Mouse (Mus musculus) lung, embryonic 14.5 days (tissue): Measurements from ENCODE around the gene Slc41a3. TPM values are rescaled to one million over a fixed set of nuclear protein-coding genes. Genes with fewer than 3 reads are reported as not detected.

Experiments used
- ATAC-seq: fragments of 200-750 bp; cut with Nextera tagmentation; 2 replicates; pipeline ENCODE4 v1.8.0; 2017; ENCODE audit warnings: mild to moderate bottlenecking, moderate TSS enrichment, moderate library complexity; ENCODE audit not compliant: insufficient read depth
- DNase-seq: peaks from one replicate; pipeline ENCODE4 v3.0.0-alpha.2; 2015
- H3K27ac ChIP-seq: fragments of 300-500 bp; sonication (generic); 2 replicates; pipeline ENCODE4 v1.5.1; 2014; ENCODE audit warnings: low read depth, mild to moderate bottlenecking, moderate library complexity
- H3K27me3 ChIP-seq: fragments of 300-500 bp; sonication (generic); 2 replicates; pipeline ENCODE4 v1.6.1; 2014; ENCODE audit warnings: low read length, control low read depth; ENCODE audit not compliant: insufficient read depth
- H3K36me3 ChIP-seq: fragments of 300-500 bp; sonication (generic); 2 replicates; pipeline ENCODE4 v1.6.1; 2014; ENCODE audit warnings: control low read depth; ENCODE audit not compliant: insufficient read depth
- H3K4me1 ChIP-seq: fragments of 300-500 bp; sonication (generic); 2 replicates; pipeline ENCODE4 v1.6.1; 2014; ENCODE audit warnings: antibody characterized with exemption, control low read depth; ENCODE audit not compliant: insufficient read depth
- H3K4me2 ChIP-seq: fragments of 300-500 bp; sonication (generic); 2 replicates; pipeline ENCODE4 v1.6.1; 2014; ENCODE audit warnings: mild to moderate bottlenecking
- H3K4me3 ChIP-seq: fragments of 300-500 bp; sonication (generic); 2 replicates; pipeline ENCODE4 v1.5.1; 2014; ENCODE audit warnings: low read depth, low read length
- H3K9ac ChIP-seq: fragments of 300-500 bp; sonication (generic); 2 replicates; pipeline ENCODE4 v1.6.1; 2014
- H3K9me3 ChIP-seq: fragments of 300-500 bp; sonication (generic); 2 replicates; pipeline ENCODE4 v1.6.1; 2016; ENCODE audit warnings: low read depth, low read length, control low read depth
- CTCF ChIP-seq: IDR thresholded peaks from 2 replicates; pipeline ENCODE4 v1.5.1; 2016; ENCODE audit warnings: antibody characterized with exemption, low read depth
- WGBS: fragments of 180-500 bp; shearing (Covaris S2); extraction: QIAGEN DNeasy Blood & Tissue Kit; methylation state at CpG from one replicate; pipeline ENCODE4 v1.1.7; 2014; 5-methylcytosine and 5-hydroxymethylcytosine counted together
- polyA plus RNA-seq: library from polyadenylated mRNA; unstranded; fragments of >200 nt; fragmentation: Nextera tagmentation; extraction: Ambion mirVana; gene quantifications from 2 replicates; pipeline ENCODE4 v1.2.1, GENCODE M21; 2014

Slc41a3 gene
- polyA plus RNA-seq, 1 experiment from 2014 or later = 4.7 TPM

DNA sequence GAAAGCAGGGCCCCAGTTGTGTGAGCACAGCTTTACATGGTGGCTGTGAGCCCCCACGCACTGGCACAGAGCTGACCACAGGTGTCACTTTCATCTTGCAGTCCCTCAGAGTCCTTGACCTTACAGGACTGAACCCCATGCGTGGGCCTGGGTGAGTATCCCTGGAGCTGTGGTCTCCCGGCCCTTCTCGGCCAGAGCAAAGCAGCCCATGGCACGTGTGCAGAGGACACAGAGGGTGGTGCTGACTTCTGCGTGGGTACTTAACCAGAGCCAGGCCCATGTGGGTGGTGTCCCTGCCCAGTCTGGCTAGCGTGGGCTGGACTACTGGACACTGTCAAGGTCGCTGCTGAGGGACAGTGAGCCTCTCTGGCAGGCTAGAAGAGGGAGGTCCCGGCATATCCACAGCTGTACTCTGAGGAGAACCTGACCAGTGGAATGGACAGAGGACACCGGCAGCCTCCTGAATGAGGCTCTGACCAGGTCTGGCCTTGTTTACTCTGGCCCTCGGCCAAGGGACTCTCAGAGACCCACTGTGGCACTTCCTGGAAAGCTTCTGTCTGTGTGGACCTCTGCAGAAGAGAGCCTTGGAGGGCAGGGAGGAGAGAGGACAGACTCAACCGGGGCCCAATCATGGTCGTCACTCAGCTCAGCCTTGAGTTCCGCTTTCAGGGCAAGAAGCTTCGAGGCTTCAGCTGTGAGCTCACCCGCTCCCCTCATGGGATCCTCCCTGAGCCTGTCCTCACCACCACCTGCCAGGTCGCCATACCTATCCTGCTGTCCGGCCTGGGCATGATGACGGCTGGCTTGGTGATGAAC lies 14.5 kb downstream of the Slc41a3 start:
- Histone ChIP-seq H3K9ac (peak overlapping the region; percentile 23; the same call in 1 of the 2 replicates), H3K27me3 (no peaks in the 10 kb centered on the region), H3K4me3 (no peak overlapping the region; the same call in 1 of the 2 replicates), H3K9me3 (no peaks in the 10 kb centered on the region), H3K27ac (no peak overlapping the region), H3K36me3 (no peaks in the 10 kb centered on the region), H3K4me2 (peak overlapping the region; percentile 29; the same call in 1 of the 2 replicates), H3K4me1 (peaks cover 17% of the 10 kb centered on the region)
- ATAC-seq (no peak), DNase-seq (peak; percentile 34)
- TF ChIP-seq CTCF = no peak
- WGBS = 57% methylated on average over 19 of the region's 19 CpGs

DNA sequence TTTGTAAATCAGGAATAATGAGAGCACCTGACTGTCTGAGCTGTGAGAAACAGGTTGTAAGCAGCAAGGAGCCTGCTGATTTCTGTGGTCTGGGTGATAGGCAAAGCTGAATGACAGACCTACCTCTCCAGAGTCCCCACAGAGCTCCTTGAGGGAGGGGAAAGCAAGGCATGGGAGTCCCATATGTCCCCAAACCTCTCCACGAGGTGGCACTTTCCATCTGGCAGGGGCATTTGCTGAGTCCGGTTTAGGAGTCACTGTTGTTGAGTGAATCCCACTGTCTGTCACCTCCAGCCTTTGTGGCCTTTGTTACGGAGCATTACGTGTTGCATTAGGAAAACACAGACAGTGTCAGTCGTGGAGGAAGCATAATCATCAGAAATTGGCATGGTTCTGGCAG lies 15.4 kb downstream of the Slc41a3 start:
- Histone ChIP-seq H3K4me2 (no peak overlapping the region), H3K9ac (no peak overlapping the region), H3K4me1 (peaks cover 17% of the 10 kb centered on the region), H3K27ac (no peak overlapping the region), H3K9me3 (no peaks in the 10 kb centered on the region), H3K4me3 (no peak overlapping the region; the same call in 1 of the 2 replicates), H3K36me3 (no peaks in the 10 kb centered on the region), H3K27me3 (no peaks in the 10 kb centered on the region)
- DNase-seq (no peak), ATAC-seq (no peak)
- no peak for TF ChIP-seq CTCF
- WGBS = 63% methylated on average over 5 of the region's 5 CpGs

DNA sequence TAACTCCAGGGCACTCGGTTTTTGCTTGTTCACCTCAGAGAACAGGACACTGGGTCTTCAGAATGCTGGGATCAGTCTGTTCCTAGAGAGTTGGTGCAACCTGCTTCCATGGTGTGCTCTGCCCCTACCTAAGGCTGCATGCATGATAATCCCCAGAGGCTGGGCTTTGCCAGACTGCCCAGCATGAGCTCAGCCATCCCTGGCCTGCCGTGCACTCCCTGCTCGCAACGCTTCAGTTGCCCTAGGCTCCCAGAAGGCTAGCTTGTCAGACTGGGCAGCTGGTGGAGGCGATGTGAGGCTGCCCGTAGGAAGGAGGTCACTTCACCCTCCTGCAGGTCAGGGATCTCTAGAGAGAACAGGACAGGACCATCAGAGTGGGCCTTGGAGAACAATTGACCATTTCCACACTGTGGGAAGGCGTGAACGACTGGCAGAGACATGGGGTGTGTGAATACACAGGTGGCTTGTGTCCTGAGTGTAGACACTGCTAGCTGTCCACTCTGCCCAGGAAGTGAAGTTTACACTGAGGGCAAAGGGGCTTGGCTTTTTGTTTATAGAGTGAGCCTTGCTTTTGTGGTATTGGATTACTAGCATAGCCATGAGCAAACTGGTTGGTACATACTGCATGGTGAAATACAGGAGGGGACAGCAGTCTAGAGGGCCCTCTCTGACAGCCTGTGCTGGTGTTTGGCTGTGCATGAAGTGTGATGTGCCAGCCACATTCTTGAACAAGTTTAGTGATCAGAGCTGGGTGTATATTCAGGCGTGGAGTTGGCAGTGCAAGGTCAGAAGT lies 16.5 kb downstream of the Slc41a3 start:
- no peak overlapping the region for H3K9ac ChIP-seq
- WGBS = 43% methylated on average over 9 of the region's 9 CpGs
- TF ChIP-seq CTCF = no peak
- no peaks in the 10 kb centered on the region for H3K36me3 ChIP-seq
- ATAC-seq (peak; percentile 32; the same call in 1 of the 2 replicates), DNase-seq (no peak)
- H3K27me3 ChIP-seq = no peaks in the 10 kb centered on the region
- no peak overlapping the region for H3K4me3 ChIP-seq
- peaks cover 17% of the 10 kb centered on the region for H3K4me1 ChIP-seq
- H3K4me2 ChIP-seq = peak overlapping the region; percentile 0; the same call in 1 of the 2 replicates
- no peak overlapping the region for H3K27ac ChIP-seq
- no peaks in the 10 kb centered on the region for H3K9me3 ChIP-seq

DNA sequence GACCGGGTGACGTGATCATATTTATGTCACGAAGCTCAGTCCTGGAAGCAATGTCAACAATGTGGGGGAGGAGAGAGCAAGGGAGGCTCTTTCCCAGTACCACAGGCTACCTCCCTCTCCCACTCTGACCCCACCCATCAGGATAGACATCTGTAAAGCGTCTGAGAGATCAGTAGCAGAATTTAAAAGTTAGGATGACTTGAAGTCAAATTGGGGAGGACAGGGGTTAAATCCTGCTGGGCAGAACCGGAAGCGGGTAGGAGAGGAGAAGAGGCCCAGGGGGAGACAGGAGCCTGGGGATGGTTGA lies 17.0 kb downstream of the Slc41a3 start:
- 30% methylated on average over 6 of the region's 6 CpGs for WGBS
- peaks cover 17% of the 10 kb centered on the region for H3K4me1 ChIP-seq
- no peak overlapping the region for H3K27ac ChIP-seq
- no peaks in the 10 kb centered on the region for H3K9me3 ChIP-seq
- TF ChIP-seq CTCF = no peak
- no peaks in the 10 kb centered on the region for H3K27me3 ChIP-seq
- DNase-seq = no peak
- no peak overlapping the region for H3K4me3 ChIP-seq
- no peaks in the 10 kb centered on the region for H3K36me3 ChIP-seq
- no peak overlapping the region for H3K9ac ChIP-seq
- ATAC-seq = 0 out of 2 replicates have a peak, but pooled peaks have one; percentile 8
- 0 out of 2 replicates have a peak overlapping the region, but pooled peaks have one; percentile 0 for H3K4me2 ChIP-seq

DNA sequence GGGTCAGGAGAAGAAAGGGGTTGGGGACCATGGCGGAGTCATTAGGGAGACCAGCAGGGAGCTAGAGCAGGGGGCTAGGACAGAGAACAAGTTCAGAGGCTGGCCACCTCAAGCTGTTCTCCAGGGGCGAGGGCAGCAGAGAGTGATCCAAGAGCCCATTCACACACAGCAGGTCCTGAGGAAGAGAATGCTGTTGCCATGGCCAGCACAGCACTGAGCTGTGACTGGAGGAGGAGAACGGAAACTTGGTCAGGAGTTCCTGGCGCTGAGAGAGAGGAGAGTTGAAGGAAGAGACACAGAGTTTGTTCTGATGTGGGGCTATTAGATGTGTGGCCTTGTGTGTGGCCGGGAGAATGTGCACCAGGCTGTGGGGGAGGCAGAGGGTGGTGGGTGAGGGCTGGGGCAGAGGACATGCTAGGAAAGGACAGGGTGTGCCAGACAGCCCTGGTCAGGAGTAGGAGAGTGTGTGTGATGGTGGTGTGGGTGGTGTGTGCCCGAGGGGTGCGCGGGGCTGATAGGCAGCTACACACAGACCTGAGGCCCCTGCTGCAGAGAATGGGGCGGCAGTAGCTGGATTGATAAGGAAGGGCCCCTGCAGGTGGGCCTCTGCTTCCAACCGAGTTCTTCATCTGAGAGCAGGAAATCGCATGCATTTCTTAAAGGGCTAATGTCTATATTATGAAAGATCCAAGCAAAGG lies 18.4 kb downstream of the Slc41a3 start:
- H3K27me3 ChIP-seq = no peaks in the 10 kb centered on the region
- H3K4me1 ChIP-seq = peaks cover 17% of the 10 kb centered on the region
- no peak overlapping the region for H3K9ac ChIP-seq
- no peak for DNase-seq
- 38% methylated on average over 11 of the region's 11 CpGs for WGBS
- H3K4me2 ChIP-seq = no peak overlapping the region
- H3K9me3 ChIP-seq = no peaks in the 10 kb centered on the region
- no peaks in the 10 kb centered on the region for H3K36me3 ChIP-seq
- TF ChIP-seq CTCF = no peak
- ATAC-seq = peak; percentile 48; the same call in 1 of the 2 replicates
- peak overlapping the region; percentile 55 for H3K27ac ChIP-seq
- H3K4me3 ChIP-seq = no peak overlapping the region

DNA sequence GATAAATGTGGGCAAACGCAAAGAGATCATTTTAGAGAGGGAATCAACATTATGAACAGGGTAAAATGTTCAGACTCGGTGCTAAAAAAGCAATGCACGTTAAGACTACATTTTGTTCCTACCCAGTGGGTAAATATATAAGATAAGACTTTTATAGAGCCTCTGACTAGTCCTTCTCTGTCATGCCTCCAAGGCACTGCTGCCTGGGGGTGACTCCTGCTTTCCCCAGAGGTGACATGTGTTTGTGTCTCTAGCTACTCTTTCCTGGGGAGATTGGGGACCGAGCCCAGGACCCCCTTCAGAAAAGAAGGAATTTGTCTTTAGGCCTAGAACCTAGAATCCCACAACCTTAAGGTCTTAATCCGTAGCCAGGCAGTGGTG lies 18.9 kb downstream of the Slc41a3 start:
- 63% methylated on average over 5 of the region's 5 CpGs for whole genome bisulfite sequencing

More for the DNA sequence above, 18.9 kb downstream of the Slc41a3 start:
- H3K4me3 ChIP-seq = no peak overlapping the region
- H3K4me1 ChIP-seq = peaks cover 17% of the 10 kb centered on the region
- H3K4me2 ChIP-seq = no peak overlapping the region
- no peaks in the 10 kb centered on the region for H3K27me3 ChIP-seq
- H3K36me3 ChIP-seq = no peaks in the 10 kb centered on the region
- peak overlapping the region; percentile 55; the same call in 1 of the 2 replicates for H3K27ac ChIP-seq
- no peak overlapping the region for H3K9ac ChIP-seq
- ATAC-seq (no peak), DNase-seq (no peak)
- H3K9me3 ChIP-seq = no peaks in the 10 kb centered on the region
- no peak for TF ChIP-seq CTCF
